Mouse (Mus musculus) retina, postnatal 7 days (tissue): ENCODE measurements around the gene Bicd2.
A peak's percentile ranks its signal among the peaks of the same experiment; 100 is the strongest.

Experiments used
- DNase-seq: peaks from one replicate; pipeline ENCODE4 v3.0.0-alpha.2; 2012; ENCODE audit warnings: low read depth, low spot score

Bicd2 gene

GRCm38 (mm10) chr13:49341012-49341830, at the start of gene Bicd2:
Gene Bicd2, plus strand, starts transcription at chr13:49341585.
- DNase-seq: peak; percentile 95

GRCm38 (mm10) chr13:49291949-49292348, 49.4 kb upstream of the Bicd2 start:
- DNase-seq: no peak

GRCm38 (mm10) chr13:49294108-49294507, 47.3 kb upstream of the Bicd2 start:
- DNase-seq: no peak

GRCm38 (mm10) chr13:49296270-49296669, 45.1 kb upstream of the Bicd2 start:
- no peak for DNase-seq

- no peak for DNase-seq
Measured at GRCm38 (mm10) chr13:49298514-49299381, 42.6 kb upstream of the Bicd2 start.

- no peak for DNase-seq
Measured at GRCm38 (mm10) chr13:49300771-49301170, 40.6 kb upstream of the Bicd2 start.

- DNase-seq: no peak
Measured at GRCm38 (mm10) chr13:49306771-49307310, 34.5 kb upstream of the Bicd2 start.

- peak; percentile 28 for DNase-seq
Measured at GRCm38 (mm10) chr13:49307311-49307969, 33.9 kb upstream of the Bicd2 start.

- DNase-seq: no peak
Measured at GRCm38 (mm10) chr13:49308206-49308605, 33.2 kb upstream of the Bicd2 start.

GRCm38 (mm10) chr13:49308861-49309403, 32.5 kb upstream of the Bicd2 start:
- no peak for DNase-seq

- DNase-seq: no peak
Measured at GRCm38 (mm10) chr13:49309501-49309900, 31.9 kb upstream of the Bicd2 start.

GRCm38 (mm10) chr13:49311642-49312041, 29.7 kb upstream of the Bicd2 start:
- DNase-seq: no peak

GRCm38 (mm10) chr13:49316386-49317162, 24.8 kb upstream of the Bicd2 start:
- DNase-seq: no peak

- DNase-seq: no peak
Measured at GRCm38 (mm10) chr13:49317508-49317907, 23.9 kb upstream of the Bicd2 start.

- DNase-seq: no peak
Measured at GRCm38 (mm10) chr13:49317914-49318313, 23.5 kb upstream of the Bicd2 start.

- DNase-seq: peak; percentile 51
Measured at GRCm38 (mm10) chr13:49320040-49320439, 21.3 kb upstream of the Bicd2 start, which contains the start of gene Fgd3. Gene Fgd3, minus strand, starts transcription at chr13:49320311.

GRCm38 (mm10) chr13:49320514-49320913, 20.9 kb upstream of the Bicd2 start:
- DNase-seq: no peak

- DNase-seq: no peak
Measured at GRCm38 (mm10) chr13:49321452-49321851, 19.9 kb upstream of the Bicd2 start.

GRCm38 (mm10) chr13:49322169-49322568, 19.2 kb upstream of the Bicd2 start:
- no peak for DNase-seq

GRCm38 (mm10) chr13:49322739-49323138, 18.6 kb upstream of the Bicd2 start:
- no peak for DNase-seq

GRCm38 (mm10) chr13:49324871-49325270, 16.5 kb upstream of the Bicd2 start:
- no peak for DNase-seq
